Mouse (Mus musculus) WW6 (cell line): ENCODE measurements around the gene Ttll7.

Experiments used
- DNase-seq: peaks from one replicate; pipeline ENCODE4 v3.0.0-alpha.2; 2013; ENCODE audit warnings: low read depth, low spot score

The Ttll7 gene

GRCm38 (mm10) chr3:146913107-146913506, 60.9 kb downstream of the Ttll7 start:
- no peak for DNase-seq

- peak; percentile 36 for DNase-seq
Measured at GRCm38 (mm10) chr3:146914798-146915197, 62.6 kb downstream of the Ttll7 start.

GRCm38 (mm10) chr3:146917891-146918290, 65.7 kb downstream of the Ttll7 start:
- no peak for DNase-seq

GRCm38 (mm10) chr3:146918323-146918722, 66.2 kb downstream of the Ttll7 start:
- DNase-seq = no peak

- no peak for DNase-seq
Measured at GRCm38 (mm10) chr3:146927311-146928015, 75.3 kb downstream of the Ttll7 start.

- DNase-seq = no peak
Measured at GRCm38 (mm10) chr3:146928141-146928540, 76.0 kb downstream of the Ttll7 start.

- no peak for DNase-seq
Measured at GRCm38 (mm10) chr3:146929011-146929410, 76.8 kb downstream of the Ttll7 start.

- no peak for DNase-seq
Measured at GRCm38 (mm10) chr3:146931190-146931589, 79.0 kb downstream of the Ttll7 start.

- no peak for DNase-seq
Measured at GRCm38 (mm10) chr3:146932506-146932905, 80.3 kb downstream of the Ttll7 start.

- no peak for DNase-seq
Measured at GRCm38 (mm10) chr3:146936888-146937287, 84.7 kb downstream of the Ttll7 start.

GRCm38 (mm10) chr3:146939391-146940250, 87.5 kb downstream of the Ttll7 start:
- peak; percentile 20 for DNase-seq

GRCm38 (mm10) chr3:146943101-146943500, 90.9 kb downstream of the Ttll7 start:
- no peak for DNase-seq

GRCm38 (mm10) chr3:146945342-146945741, 93.2 kb downstream of the Ttll7 start:
- no peak for DNase-seq

- DNase-seq = peak; percentile 34
Measured at GRCm38 (mm10) chr3:146945887-146946286, 93.7 kb downstream of the Ttll7 start.

- DNase-seq = no peak
Measured at GRCm38 (mm10) chr3:146946641-146947040, 94.5 kb downstream of the Ttll7 start.

- no peak for DNase-seq
Measured at GRCm38 (mm10) chr3:146956792-146957191, 104.6 kb downstream of the Ttll7 start.

- no peak for DNase-seq
Measured at GRCm38 (mm10) chr3:146962838-146963237, 110.7 kb downstream of the Ttll7 start.

- no peak for DNase-seq
Measured at GRCm38 (mm10) chr3:146964384-146964783, 112.2 kb downstream of the Ttll7 start.

GRCm38 (mm10) chr3:146967242-146967641, 115.1 kb downstream of the Ttll7 start:
- no peak for DNase-seq

GRCm38 (mm10) chr3:146967834-146968233, 115.7 kb downstream of the Ttll7 start:
- no peak for DNase-seq

- DNase-seq = no peak
Measured at GRCm38 (mm10) chr3:146978272-146978671, 126.1 kb downstream of the Ttll7 start.

- peak; percentile 18 for DNase-seq
Measured at GRCm38 (mm10) chr3:146993834-146994669, 141.9 kb downstream of the Ttll7 start.
